Mouse (Mus musculus) kidney, embryonic 16.5 days (tissue): ENCODE results near the gene Arg1. TPM values are rescaled to one million over a fixed set of nuclear protein-coding genes. Genes with fewer than 3 reads are reported as not detected.

Experiments used
- ATAC-seq: fragments of 200-750 bp; cut with Nextera tagmentation; 2 replicates; pipeline ENCODE4 v1.8.0; 2017; ENCODE audit warnings: moderate TSS enrichment; ENCODE audit not compliant: low FRiP score, low TSS enrichment
- H3K27ac ChIP-seq: fragments of 300-500 bp; sonication (generic); 2 replicates; pipeline ENCODE4 v1.5.1; 2014; ENCODE audit warnings: low read length
- H3K27me3 ChIP-seq: fragments of 300-500 bp; sonication (generic); 2 replicates; pipeline ENCODE4 v1.6.1; 2014; ENCODE audit warnings: low read length, control low read depth, mixed read lengths; ENCODE audit not compliant: insufficient read depth
- H3K36me3 ChIP-seq: fragments of 300-500 bp; sonication (generic); 2 replicates; pipeline ENCODE4 v1.6.1; 2014; ENCODE audit warnings: low read length, control low read depth, mixed read lengths; ENCODE audit not compliant: insufficient read depth
- H3K4me1 ChIP-seq: fragments of 300-500 bp; sonication (generic); 2 replicates; pipeline ENCODE4 v1.6.1; 2014; ENCODE audit warnings: low read length, control low read depth, mixed read lengths; ENCODE audit not compliant: insufficient read depth
- H3K4me2 ChIP-seq: fragments of 300-500 bp; sonication (generic); replicated peaks from 2 replicates; pipeline ENCODE4 v1.6.1; 2014; ENCODE audit warnings: low read depth, low read length
- H3K4me3 ChIP-seq: fragments of 300-500 bp; sonication (generic); 2 replicates; pipeline ENCODE4 v1.5.1; 2014; ENCODE audit warnings: mild to moderate bottlenecking, low read length
- H3K9ac ChIP-seq: fragments of 300-500 bp; sonication (generic); replicated peaks from 2 replicates; pipeline ENCODE4 v1.6.1; 2014; ENCODE audit warnings: low read length
- H3K9me3 ChIP-seq: fragments of 300-500 bp; sonication (generic); 2 replicates; pipeline ENCODE4 v1.6.1; 2016; ENCODE audit warnings: low read length, control low read depth
- WGBS: fragments of 180-500 bp; shearing (Covaris S2); extraction: QIAGEN DNeasy Blood & Tissue Kit; methylation state at CpG from one replicate; pipeline ENCODE4 v1.1.7; 2014; 5-methylcytosine and 5-hydroxymethylcytosine counted together
- polyA plus RNA-seq: library from polyadenylated mRNA; unstranded; fragments of >200 nt; fragmentation: Nextera tagmentation; extraction: Ambion mirVana; gene quantifications from 2 replicates; pipeline ENCODE4 v1.2.1, GENCODE M21; 2015

Arg1 gene
- 2.2 and 3.1 TPM in 2 replicates for polyA plus RNA-seq

DNA sequence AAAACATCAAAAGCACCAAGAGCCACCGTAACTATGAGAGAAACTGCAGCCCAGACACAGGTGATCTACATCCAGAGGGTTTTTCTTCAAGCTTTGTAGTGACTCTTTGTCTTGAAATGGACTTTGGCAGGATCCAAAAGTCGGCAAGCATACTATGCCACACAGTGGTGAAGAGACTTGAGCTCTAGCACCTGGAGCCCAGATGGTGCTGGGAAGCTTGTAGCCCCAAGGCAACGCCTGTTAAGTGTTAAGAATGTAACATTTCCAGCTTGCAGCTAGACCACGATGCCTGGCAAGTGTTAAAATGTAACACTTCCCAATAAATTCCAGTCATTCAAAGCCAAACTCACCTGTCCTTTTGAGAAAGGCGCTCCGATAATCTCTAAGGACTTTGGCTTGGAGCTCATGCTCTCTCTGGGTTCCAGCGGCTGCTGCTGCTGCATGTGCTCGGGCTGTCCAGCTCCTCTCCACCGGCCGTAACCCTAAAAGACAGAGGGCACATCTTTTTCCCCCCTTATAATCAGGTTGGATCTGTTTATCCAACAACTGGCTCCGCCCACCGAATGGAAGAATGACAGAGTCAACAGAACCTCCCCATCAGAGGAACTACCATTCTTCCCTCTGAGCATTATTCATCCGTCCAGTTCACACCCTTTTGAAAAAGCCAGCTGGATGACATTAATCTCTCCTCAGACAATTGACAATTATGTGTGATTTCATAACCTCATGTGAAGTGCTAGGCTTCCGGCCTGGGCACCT is at the start of gene Arg1:
Gene Arg1, minus strand, starts transcription at position 523 of the 759 bp plus-strand sequence.
- no peaks in the 10 kb centered on the region for H3K9me3 ChIP-seq
- no peaks in the 10 kb centered on the region for H3K36me3 ChIP-seq
- H3K4me2 ChIP-seq = peak within 1 kb of the TSS; percentile 40
- H3K27ac ChIP-seq = no peak within 1 kb of the TSS
- peak within 1 kb of the TSS; percentile 18; the same call in 1 of the 2 replicates for H3K4me3 ChIP-seq
- WGBS = 19% methylated on average over 14 of the region's 14 CpGs
- peaks cover 20% of the 10 kb centered on the region for H3K4me1 ChIP-seq
- ATAC-seq = peak; percentile 39; the same call in 1 of the 2 replicates
- H3K9ac ChIP-seq = 0 out of 2 replicates have a peak within 1 kb of the TSS, but pooled peaks have one; percentile 11
- H3K27me3 ChIP-seq = no peaks in the 10 kb centered on the region

GRCm38 (mm10) chr10:24973845-24974514 is 46.7 kb upstream of the Arg1 start:
- Histone ChIP-seq H3K4me2 (no peak overlapping the region), H3K4me1 (peaks cover 13% of the 10 kb centered on the region), H3K9me3 (peaks cover 3% of the 10 kb centered on the region; the same call in 1 of the 2 replicates), H3K9ac (no peak overlapping the region), H3K36me3 (no peaks in the 10 kb centered on the region), H3K27ac (no peak overlapping the region), H3K4me3 (no peak overlapping the region), H3K27me3 (no peaks in the 10 kb centered on the region)
- WGBS = 36% methylated on average over 11 of the region's 11 CpGs
- ATAC-seq = peak; percentile 75; the same call in 1 of the 2 replicates

GRCm38 (mm10) chr10:24973385-24973784 is 46.1 kb upstream of the Arg1 start:
- Histone ChIP-seq H3K36me3 (no peaks in the 10 kb centered on the region), H3K9me3 (peaks cover 3% of the 10 kb centered on the region; the same call in 1 of the 2 replicates), H3K4me1 (peaks cover 13% of the 10 kb centered on the region), H3K27me3 (no peaks in the 10 kb centered on the region), H3K4me2 (no peak overlapping the region), H3K4me3 (no peak overlapping the region), H3K27ac (no peak overlapping the region), H3K9ac (no peak overlapping the region)
- ATAC-seq = no peak
- 18% methylated on average over 5 of the region's 5 CpGs for WGBS

GRCm38 (mm10) chr10:24972923-24973322 is 45.6 kb upstream of the Arg1 start:
- Histone ChIP-seq H3K4me1 (peaks cover 13% of the 10 kb centered on the region), H3K27me3 (no peaks in the 10 kb centered on the region), H3K36me3 (no peaks in the 10 kb centered on the region), H3K4me2 (no peak overlapping the region), H3K9me3 (peaks cover 3% of the 10 kb centered on the region; the same call in 1 of the 2 replicates), H3K9ac (no peak overlapping the region), H3K4me3 (no peak overlapping the region), H3K27ac (no peak overlapping the region)
- peak; percentile 59; the same call in 1 of the 2 replicates for ATAC-seq
- WGBS = 14% methylated on average over 4 of the region's 4 CpGs

DNA sequence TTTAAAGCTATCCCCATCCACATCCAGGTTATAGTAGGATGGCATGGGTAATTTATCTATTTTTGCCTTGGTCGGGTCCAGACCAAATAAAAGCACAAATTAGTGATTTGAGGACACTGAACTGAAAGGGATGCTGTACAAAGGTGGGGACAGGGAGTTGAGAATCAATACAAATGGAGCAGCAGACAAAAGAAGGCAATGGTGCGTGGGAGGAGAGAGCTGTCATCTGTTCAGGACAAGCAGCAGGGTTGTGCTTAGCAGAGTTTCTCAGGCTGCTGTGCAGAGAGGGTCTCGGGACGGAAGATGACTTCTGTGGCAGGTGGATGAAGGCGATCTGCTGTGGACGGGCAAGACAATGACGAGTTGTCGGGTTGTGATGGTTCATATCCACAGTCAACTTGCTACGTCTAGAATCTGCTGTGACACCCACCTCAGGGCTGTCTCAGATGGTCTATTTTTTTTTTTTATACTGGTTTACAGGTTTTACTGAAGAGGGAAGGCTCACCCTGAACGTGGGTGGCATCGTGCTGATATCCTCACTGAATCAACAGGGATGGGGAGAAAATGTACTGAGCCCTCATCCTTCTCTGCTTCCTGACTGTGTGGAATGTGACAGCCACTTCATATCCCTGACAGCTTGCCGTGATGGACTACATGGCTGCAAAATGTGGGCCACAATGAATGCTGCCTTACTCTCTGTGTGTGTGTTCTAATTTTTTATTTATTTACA is 38.7 kb upstream of the Arg1 start:
- 0 out of 2 replicates have a peak, but pooled peaks cover 2% of the 10 kb centered on the region for H3K27me3 ChIP-seq
- no peaks in the 10 kb centered on the region for H3K9me3 ChIP-seq
- no peaks in the 10 kb centered on the region for H3K36me3 ChIP-seq
- no peak overlapping the region for H3K27ac ChIP-seq
- H3K4me1 ChIP-seq = no peaks in the 10 kb centered on the region
- no peak for ATAC-seq
- WGBS = 59% methylated on average over 12 of the region's 12 CpGs
- H3K4me2 ChIP-seq = no peak overlapping the region
- H3K4me3 ChIP-seq = no peak overlapping the region
- H3K9ac ChIP-seq = no peak overlapping the region

- no peak overlapping the region for H3K27ac ChIP-seq
- no peak overlapping the region for H3K4me3 ChIP-seq
- no peak overlapping the region for H3K4me2 ChIP-seq
- ATAC-seq = no peak
- WGBS = 68% methylated on average over 2 of the region's 2 CpGs
- no peaks in the 10 kb centered on the region for H3K9me3 ChIP-seq
- peaks cover 17% of the 10 kb centered on the region for H3K4me1 ChIP-seq
- no peak overlapping the region for H3K9ac ChIP-seq
- no peaks in the 10 kb centered on the region for H3K36me3 ChIP-seq
- peaks cover 18% of the 10 kb centered on the region for H3K27me3 ChIP-seq
Measured at GRCm38 (mm10) chr10:24961889-24962288, 34.6 kb upstream of the Arg1 start.

GRCm38 (mm10) chr10:24961112-24961511 is 33.8 kb upstream of the Arg1 start:
- Histone ChIP-seq H3K4me1 (peaks cover 17% of the 10 kb centered on the region), H3K9ac (no peak overlapping the region), H3K27me3 (peaks cover 21% of the 10 kb centered on the region), H3K27ac (no peak overlapping the region), H3K4me2 (no peak overlapping the region), H3K9me3 (no peaks in the 10 kb centered on the region), H3K36me3 (no peaks in the 10 kb centered on the region), H3K4me3 (no peak overlapping the region)
- no peak for ATAC-seq
- 46% methylated on average over 2 of the region's 2 CpGs for WGBS

DNA sequence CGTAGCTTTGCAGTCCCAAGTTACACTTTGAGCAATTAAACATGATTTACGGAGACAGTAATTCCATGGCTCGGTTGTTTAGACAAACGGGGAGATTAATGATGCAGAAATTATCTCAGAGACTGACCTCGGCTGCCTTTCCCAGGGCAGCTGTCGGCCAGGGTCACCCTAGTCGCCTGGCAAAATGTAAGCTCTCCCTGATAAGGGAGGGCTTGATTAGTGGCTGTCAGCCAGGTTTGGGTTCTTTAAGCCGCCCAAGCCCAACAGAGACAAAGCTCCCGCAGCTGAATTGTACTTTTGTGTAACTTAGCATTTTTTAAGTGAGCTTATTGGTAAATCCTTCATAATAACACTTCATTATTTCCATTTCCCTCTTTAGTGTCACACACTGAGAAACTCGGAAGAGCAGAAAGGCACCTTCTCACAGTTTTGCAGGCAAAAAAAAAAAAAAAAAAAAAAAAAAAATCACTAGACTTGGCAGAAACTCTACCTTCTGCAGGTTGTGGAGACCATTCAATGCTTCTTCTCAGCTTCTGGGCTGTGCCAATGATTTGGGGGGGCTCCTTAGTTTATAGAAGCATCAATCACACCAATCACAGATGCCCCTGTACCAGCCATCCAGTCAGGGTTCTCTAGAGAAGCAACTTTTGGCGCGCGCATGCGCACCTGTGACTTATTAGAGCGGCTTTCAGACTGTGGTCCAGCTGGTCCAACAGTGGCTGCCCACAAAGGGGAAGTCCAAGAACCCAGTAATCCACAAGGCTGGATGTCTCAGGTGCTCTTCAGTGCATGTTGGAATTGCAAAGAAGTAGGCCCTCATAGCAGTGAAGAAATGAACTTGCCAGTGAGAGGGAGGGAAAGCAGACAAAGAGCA is 32.0 kb upstream of the Arg1 start:
- no peaks in the 10 kb centered on the region for H3K36me3 ChIP-seq
- peak overlapping the region; percentile 1; the same call in 1 of the 2 replicates for H3K4me3 ChIP-seq
- WGBS = 32% methylated on average over 15 of the region's 15 CpGs
- H3K27me3 ChIP-seq = peaks cover 23% of the 10 kb centered on the region
- H3K9me3 ChIP-seq = no peaks in the 10 kb centered on the region
- peak; percentile 83 for ATAC-seq
- H3K9ac ChIP-seq = no peak overlapping the region
- peaks cover 17% of the 10 kb centered on the region for H3K4me1 ChIP-seq
- H3K4me2 ChIP-seq = peak overlapping the region; percentile 35
- no peak overlapping the region for H3K27ac ChIP-seq
